Mouse (Mus musculus) heart, embryonic 16.5 days (tissue): ENCODE data around the gene Meaf6. TPM values are rescaled to one million over a fixed set of nuclear protein-coding genes. Genes with fewer than 3 reads are reported as not detected.

Experiments
- ATAC-seq: fragments of 200-750 bp; cut with Nextera tagmentation; replicated peaks from 2 replicates; pipeline ENCODE4 v1.8.0; 2017; ENCODE audit warnings: moderate number of reproducible peaks; ENCODE audit not compliant: insufficient read depth, low FRiP score; ENCODE audit errors: extremely low read depth
- H3K27ac ChIP-seq: fragments of 300-500 bp; sonication (generic); 2 replicates; pipeline ENCODE4 v1.5.1; 2014; ENCODE audit warnings: mild to moderate bottlenecking, low read length, control low read depth, moderate library complexity
- H3K27me3 ChIP-seq: fragments of 300-500 bp; sonication (generic); 2 replicates; pipeline ENCODE4 v1.6.1; 2014; ENCODE audit warnings: low read length, mixed read lengths; ENCODE audit not compliant: control insufficient read depth, insufficient read depth
- H3K36me3 ChIP-seq: fragments of 300-500 bp; sonication (generic); 2 replicates; pipeline ENCODE4 v1.6.1; 2014; ENCODE audit not compliant: control insufficient read depth, insufficient read depth
- H3K4me1 ChIP-seq: fragments of 300-500 bp; sonication (generic); 2 replicates; pipeline ENCODE4 v1.6.1; 2014; ENCODE audit warnings: low read length, mixed read lengths; ENCODE audit not compliant: control insufficient read depth, insufficient read depth
- H3K4me2 ChIP-seq: fragments of 300-500 bp; sonication (generic); 2 replicates; pipeline ENCODE4 v1.6.1; 2014; ENCODE audit warnings: low read depth, mild to moderate bottlenecking, control low read depth, low read length
- H3K4me3 ChIP-seq: fragments of 300-500 bp; sonication (generic); 2 replicates; pipeline ENCODE4 v1.5.1; 2014; ENCODE audit warnings: mild to moderate bottlenecking, control low read depth, low read length
- H3K9ac ChIP-seq: fragments of 300-500 bp; sonication (generic); 2 replicates; pipeline ENCODE4 v1.6.1; 2014; ENCODE audit warnings: low read length, control low read depth
- H3K9me3 ChIP-seq: fragments of 300-500 bp; sonication (generic); replicated peaks from 2 replicates; pipeline ENCODE4 v1.6.1; 2016; ENCODE audit warnings: low read length; ENCODE audit not compliant: control insufficient read depth
- WGBS: fragments of 180-500 bp; shearing (Covaris S2); extraction: QIAGEN DNeasy Blood & Tissue Kit; methylation state at CpG from one replicate; pipeline ENCODE4 v1.1.7; 2014; 5-methylcytosine and 5-hydroxymethylcytosine counted together
- polyA plus RNA-seq: library from polyadenylated mRNA; unstranded; fragments of >200 nt; fragmentation: Nextera tagmentation; extraction: Ambion mirVana; gene quantifications from 2 replicates; pipeline ENCODE4 v1.2.1, GENCODE M21; 2015

Meaf6 gene
- polyA plus RNA-seq, result 37.0 and 40.5 TPM in 2 replicates

- H3K4me1 ChIP-seq, result peaks cover 14% of the 10 kb centered on the region
- peak; percentile 86 for ATAC-seq
- peak within 1 kb of the TSS; percentile 89 for H3K9ac ChIP-seq
- peaks cover 15% of the 10 kb centered on the region for H3K36me3 ChIP-seq
- WGBS, result 1% methylated on average over 63 of the region's 63 CpGs
- no peaks in the 10 kb centered on the region; the same call in 1 of the 2 replicates for H3K9me3 ChIP-seq
- peak within 1 kb of the TSS; percentile 93 for H3K4me3 ChIP-seq
- H3K27me3 ChIP-seq, result no peaks in the 10 kb centered on the region
- H3K4me2 ChIP-seq, result peak within 1 kb of the TSS; percentile 96
- H3K27ac ChIP-seq, result peak within 1 kb of the TSS; percentile 98
Measured at GRCm38 (mm10) chr4:125084403-125085345, at the start of gene Meaf6. Gene Meaf6 (plus strand): TSS chr4:125085134.

- no peak for ATAC-seq
- Histone ChIP-seq H3K4me3 (no peak overlapping the region), H3K4me2 (no peak overlapping the region), H3K9ac (no peak overlapping the region), H3K27ac (no peak overlapping the region), H3K36me3 (peaks cover 73% of the 10 kb centered on the region), H3K4me1 (no peaks in the 10 kb centered on the region), H3K9me3 (no peaks in the 10 kb centered on the region), H3K27me3 (no peaks in the 10 kb centered on the region)
- 85% methylated on average over 7 of the region's 7 CpGs for WGBS
Measured at GRCm38 (mm10) chr4:125044454-125044853, 40.5 kb upstream of the Meaf6 start.

DNA sequence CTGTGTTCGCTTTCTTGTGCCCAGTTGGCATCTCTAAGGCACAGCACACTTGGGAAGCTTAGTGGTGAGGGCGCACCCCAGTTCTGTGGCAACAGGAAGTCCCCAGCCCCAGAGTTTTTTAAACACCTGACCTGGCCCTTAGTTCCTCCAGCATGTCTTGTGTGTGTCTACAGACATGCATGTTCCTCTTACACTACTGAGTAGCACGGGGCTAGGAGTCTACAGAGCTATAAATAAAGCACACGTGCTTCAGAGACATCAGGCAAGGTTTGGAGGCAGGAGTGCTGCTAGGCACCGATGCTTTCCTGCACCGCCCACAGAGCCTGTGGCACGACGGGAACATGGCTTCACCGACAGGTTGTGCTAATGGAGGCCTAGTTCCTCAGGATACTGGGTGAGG lies 29.5 kb upstream of the Meaf6 start:
- Histone ChIP-seq H3K36me3 (peaks cover 39% of the 10 kb centered on the region), H3K9me3 (no peaks in the 10 kb centered on the region), H3K4me2 (no peak overlapping the region), H3K27ac (no peak overlapping the region), H3K9ac (no peak overlapping the region), H3K4me3 (no peak overlapping the region), H3K4me1 (peaks cover 14% of the 10 kb centered on the region), H3K27me3 (no peaks in the 10 kb centered on the region)
- ATAC-seq, result no peak; the same call in 1 of the 2 replicates
- 67% methylated on average over 9 of the region's 9 CpGs for WGBS

DNA sequence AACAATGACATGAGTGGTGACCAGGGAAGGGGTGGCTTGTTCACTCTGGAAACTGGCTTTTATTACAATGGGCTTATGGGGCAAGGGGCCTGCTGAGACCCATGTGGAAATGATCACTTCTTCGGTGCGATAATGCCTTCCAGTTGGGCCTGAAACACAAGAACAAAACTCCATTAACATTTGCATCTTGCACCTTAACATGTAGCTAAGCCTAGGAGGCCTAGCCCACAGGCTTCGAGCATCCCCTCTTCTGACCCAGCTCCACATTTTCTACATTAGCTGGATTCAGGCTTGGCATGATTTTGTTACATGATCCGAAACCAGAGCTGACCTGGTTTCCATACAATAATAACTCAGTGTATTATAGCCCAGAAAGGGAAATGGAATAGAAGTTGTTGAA lies 28.5 kb upstream of the Meaf6 start:
- no peak overlapping the region for H3K4me2 ChIP-seq
- no peaks in the 10 kb centered on the region for H3K27me3 ChIP-seq
- peaks cover 37% of the 10 kb centered on the region for H3K36me3 ChIP-seq
- no peaks in the 10 kb centered on the region for H3K9me3 ChIP-seq
- peaks cover 14% of the 10 kb centered on the region for H3K4me1 ChIP-seq
- H3K27ac ChIP-seq, result no peak overlapping the region
- no peak for ATAC-seq
- no peak overlapping the region for H3K9ac ChIP-seq
- 89% methylated on average over 4 of the region's 4 CpGs for WGBS
- H3K4me3 ChIP-seq, result no peak overlapping the region

DNA sequence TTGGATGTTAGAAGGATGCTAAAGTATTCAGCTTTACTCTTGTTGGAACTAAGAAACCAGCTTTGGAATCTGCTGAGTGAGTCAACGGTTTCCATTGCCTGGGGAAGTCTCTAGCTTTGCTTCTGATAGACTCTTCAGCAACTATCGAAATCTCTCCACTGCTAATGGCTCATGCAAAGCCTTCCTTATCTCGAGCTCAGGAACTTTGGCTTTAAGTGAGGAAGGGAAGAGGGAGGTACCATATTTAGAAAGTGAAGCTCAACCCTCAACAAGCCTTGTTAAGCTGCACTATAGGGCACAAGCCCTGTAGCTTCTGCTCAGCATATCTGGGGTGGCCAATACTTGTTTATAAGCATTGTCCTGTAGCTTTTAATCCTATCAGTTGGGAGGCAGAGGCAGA lies 27.7 kb upstream of the Meaf6 start:
- no peak overlapping the region for H3K4me2 ChIP-seq
- no peak overlapping the region for H3K4me3 ChIP-seq
- no peak overlapping the region for H3K27ac ChIP-seq
- peaks cover 14% of the 10 kb centered on the region for H3K4me1 ChIP-seq
- no peaks in the 10 kb centered on the region for H3K27me3 ChIP-seq
- 9% methylated on average over 3 of the region's 3 CpGs for WGBS
- no peaks in the 10 kb centered on the region for H3K9me3 ChIP-seq
- no peak for ATAC-seq
- H3K9ac ChIP-seq, result no peak overlapping the region
- H3K36me3 ChIP-seq, result peaks cover 30% of the 10 kb centered on the region

GRCm38 (mm10) chr4:125058033-125058432 lies 26.9 kb upstream of the Meaf6 start:
- no peaks in the 10 kb centered on the region for H3K9me3 ChIP-seq
- peaks cover 14% of the 10 kb centered on the region for H3K4me1 ChIP-seq
- WGBS, result 25% methylated on average over 5 of the region's 5 CpGs
- no peak overlapping the region for H3K4me2 ChIP-seq
- H3K27me3 ChIP-seq, result no peaks in the 10 kb centered on the region
- no peak for ATAC-seq
- H3K4me3 ChIP-seq, result no peak overlapping the region
- no peak overlapping the region for H3K9ac ChIP-seq
- no peak overlapping the region for H3K27ac ChIP-seq
- peaks cover 25% of the 10 kb centered on the region for H3K36me3 ChIP-seq

DNA sequence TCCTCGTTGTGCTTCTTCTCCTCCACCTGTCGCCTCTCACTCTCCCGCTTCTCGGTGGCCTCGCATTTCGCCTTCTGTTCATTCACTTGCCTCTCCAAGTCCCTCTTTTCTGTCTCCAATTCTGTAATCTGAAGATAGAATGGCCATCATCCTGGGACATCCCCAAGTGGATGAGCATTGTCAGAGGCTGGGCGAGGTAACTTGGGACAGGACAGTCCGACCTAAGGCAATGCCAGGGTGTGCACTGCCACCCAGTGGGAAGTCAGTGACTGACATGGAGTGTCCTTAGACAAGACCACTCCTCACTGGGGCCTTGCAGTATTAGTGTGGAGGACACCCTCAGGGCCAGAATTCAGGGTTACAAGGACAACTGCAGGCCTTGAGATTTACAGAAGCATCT lies 25.9 kb upstream of the Meaf6 start:
- WGBS, result 4% methylated on average over 8 of the region's 8 CpGs
- Histone ChIP-seq H3K4me2 (peak overlapping the region; percentile 53), H3K9ac (no peak overlapping the region), H3K4me3 (0 out of 2 replicates have a peak overlapping the region, but pooled peaks have one; percentile 11), H3K27ac (no peak overlapping the region), H3K36me3 (peaks cover 18% of the 10 kb centered on the region), H3K27me3 (no peaks in the 10 kb centered on the region), H3K4me1 (peaks cover 14% of the 10 kb centered on the region), H3K9me3 (no peaks in the 10 kb centered on the region)
- peak; percentile 49; the same call in 1 of the 2 replicates for ATAC-seq

- H3K9me3 ChIP-seq, result no peaks in the 10 kb centered on the region
- H3K9ac ChIP-seq, result no peak overlapping the region
- H3K36me3 ChIP-seq, result no peaks in the 10 kb centered on the region
- H3K4me1 ChIP-seq, result peaks cover 9% of the 10 kb centered on the region
- H3K27me3 ChIP-seq, result no peaks in the 10 kb centered on the region
- no peak for ATAC-seq
- 66% methylated on average over 8 of the region's 8 CpGs for WGBS
- H3K27ac ChIP-seq, result no peak overlapping the region
- H3K4me3 ChIP-seq, result no peak overlapping the region
- H3K4me2 ChIP-seq, result no peak overlapping the region
Measured at GRCm38 (mm10) chr4:125063829-125064228, 21.1 kb upstream of the Meaf6 start.
